Mouse (Mus musculus): Measurements from ENCODE around the gene N4bp3. TPM values are rescaled to one million over a fixed set of nuclear protein-coding genes. Genes with fewer than 3 reads are reported as not detected.
A peak's percentile ranks its signal among the peaks of the same experiment; 100 is the strongest.

Gene N4bp3
- polyA plus RNA-seq, 1 experiment from 2014 or later: 3.2 TPM

GRCm38 (mm10) chr11:51650261-51650660 is 381 bp downstream of the N4bp3 start:
- no peaks in the 10 kb centered on the region for H3K36me3 ChIP-seq
- under 1% methylated on average over 30 of the region's 30 CpGs for whole genome bisulfite sequencing (ENCODE audit: insufficient replicate concordance)
- H3K27me3 ChIP-seq: peaks cover 57% of the 10 kb centered on the region
- peak overlapping the region; percentile 66 for H3K4me3 ChIP-seq (replicated peaks)
- H3K4me2 ChIP-seq: peak overlapping the region; percentile 81
- ATAC-seq (ENCODE audit: low read depth) (peak; percentile 36), DNase-seq (no peak)
- peak overlapping the region; percentile 68 for H3K9ac ChIP-seq
- H3K27ac ChIP-seq: no peak overlapping the region
- H3K4me1 ChIP-seq (replicated peaks): peaks cover 35% of the 10 kb centered on the region
- no peaks in the 10 kb centered on the region for H3K9me3 ChIP-seq (replicated peaks)

GRCm38 (mm10) chr11:51649889-51650199 is 798 bp downstream of the N4bp3 start:
- no peaks in the 10 kb centered on the region for H3K9me3 ChIP-seq (replicated peaks)
- 0 out of 2 replicates have a peak, but pooled peaks cover 2% of the 10 kb centered on the region for H3K36me3 ChIP-seq
- ATAC-seq (ENCODE audit: low read depth): no peak
- H3K4me3 ChIP-seq (replicated peaks): peak overlapping the region; percentile 66
- H3K4me2 ChIP-seq: peak overlapping the region; percentile 81
- peaks cover 35% of the 10 kb centered on the region for H3K4me1 ChIP-seq (replicated peaks)
- H3K27ac ChIP-seq: no peak overlapping the region
- no peak for DNase-seq
- H3K9ac ChIP-seq: peak overlapping the region; percentile 68
- WGBS (ENCODE audit: insufficient replicate concordance): 8% methylated on average over 7 of the region's 7 CpGs
- H3K27me3 ChIP-seq: peaks cover 58% of the 10 kb centered on the region

- Histone ChIP-seq H3K4me3 (replicated peaks) (peak overlapping the region; percentile 66), H3K4me2 (peak overlapping the region; percentile 81), H3K27ac (no peak overlapping the region), H3K36me3 (0 out of 2 replicates have a peak, but pooled peaks cover 3% of the 10 kb centered on the region), H3K4me1 (replicated peaks) (peaks cover 35% of the 10 kb centered on the region), H3K9ac (peak overlapping the region; percentile 68; the same call in 1 of the 2 replicates), H3K27me3 (peaks cover 58% of the 10 kb centered on the region), H3K9me3 (replicated peaks) (no peaks in the 10 kb centered on the region)
- no peak for DNase-seq
- ATAC-seq (ENCODE audit: low read depth): no peak
- WGBS (ENCODE audit: insufficient replicate concordance): 32% methylated on average over 11 of the region's 11 CpGs
These were observed 1.3 kb downstream of the N4bp3 start for GRCm38 (mm10) chr11:51649111-51649888.

- peaks cover 58% of the 10 kb centered on the region for H3K27me3 ChIP-seq
- ATAC-seq (ENCODE audit: low read depth) (no peak), DNase-seq (no peak)
- H3K27ac ChIP-seq: no peak overlapping the region
- H3K9me3 ChIP-seq (replicated peaks): no peaks in the 10 kb centered on the region
- WGBS (ENCODE audit: insufficient replicate concordance): 38% methylated on average over 3 of the region's 3 CpGs
- H3K4me2 ChIP-seq: no peak overlapping the region
- peak overlapping the region; percentile 17; the same call in 1 of the 2 replicates for H3K9ac ChIP-seq
- 0 out of 2 replicates have a peak, but pooled peaks cover 3% of the 10 kb centered on the region for H3K36me3 ChIP-seq
- H3K4me1 ChIP-seq (replicated peaks): peaks cover 39% of the 10 kb centered on the region
- H3K4me3 ChIP-seq (replicated peaks): no peak overlapping the region
These were observed 2.1 kb downstream of the N4bp3 start for GRCm38 (mm10) chr11:51648566-51648965.

GRCm38 (mm10) chr11:51646751-51647667 is 3.6 kb downstream of the N4bp3 start:
- H3K9ac ChIP-seq: no peak overlapping the region
- peaks cover 42% of the 10 kb centered on the region for H3K4me1 ChIP-seq (replicated peaks)
- no peaks in the 10 kb centered on the region for H3K9me3 ChIP-seq (replicated peaks)
- H3K4me3 ChIP-seq (replicated peaks): no peak overlapping the region
- 42% methylated on average over 15 of the region's 15 CpGs for WGBS (ENCODE audit: insufficient replicate concordance)
- peak overlapping the region; percentile 20; the same call in 1 of the 2 replicates for H3K27ac ChIP-seq
- ATAC-seq (ENCODE audit: low read depth): no peak
- 0 out of 2 replicates have a peak, but pooled peaks cover 3% of the 10 kb centered on the region for H3K36me3 ChIP-seq
- peaks cover 50% of the 10 kb centered on the region for H3K27me3 ChIP-seq
- DNase-seq: no peak
- no peak overlapping the region for H3K4me2 ChIP-seq

GRCm38 (mm10) chr11:51646245-51646644 is 4.4 kb downstream of the N4bp3 start:
- Histone ChIP-seq H3K4me3 (replicated peaks) (no peak overlapping the region), H3K27me3 (peaks cover 43% of the 10 kb centered on the region), H3K9ac (no peak overlapping the region)

GRCm38 (mm10) chr11:51645293-51645692 is 5.3 kb downstream of the N4bp3 start:
- no peak for ATAC-seq (ENCODE audit: low read depth)
- Histone ChIP-seq H3K27ac (no peak overlapping the region), H3K4me3 (replicated peaks) (no peak overlapping the region), H3K4me1 (replicated peaks) (peaks cover 32% of the 10 kb centered on the region), H3K9me3 (replicated peaks) (no peaks in the 10 kb centered on the region), H3K36me3 (0 out of 2 replicates have a peak, but pooled peaks cover 3% of the 10 kb centered on the region), H3K27me3 (peaks cover 33% of the 10 kb centered on the region), H3K9ac (no peak overlapping the region), H3K4me2 (no peak overlapping the region)
- DNase-seq: no peak
- WGBS (ENCODE audit: insufficient replicate concordance): 84% methylated on average over 13 of the region's 13 CpGs

More at GRCm38 (mm10) chr11:51646245-51646644, 4.4 kb downstream of the N4bp3 start:
- DNase-seq: no peak
- H3K27ac ChIP-seq: no peak overlapping the region
- no peak overlapping the region for H3K4me2 ChIP-seq
- ATAC-seq (ENCODE audit: low read depth): no peak
- no peaks in the 10 kb centered on the region for H3K9me3 ChIP-seq (replicated peaks)
- 0 out of 2 replicates have a peak, but pooled peaks cover 3% of the 10 kb centered on the region for H3K36me3 ChIP-seq
- WGBS (ENCODE audit: insufficient replicate concordance): 58% methylated on average over 7 of the region's 7 CpGs
- H3K4me1 ChIP-seq (replicated peaks): peaks cover 42% of the 10 kb centered on the region

GRCm38 (mm10) chr11:51644217-51644616 is 6.4 kb downstream of the N4bp3 start:
- ATAC-seq (ENCODE audit: low read depth) (no peak), DNase-seq (no peak)
- Histone ChIP-seq H3K9ac (no peak overlapping the region), H3K4me1 (replicated peaks) (peaks cover 22% of the 10 kb centered on the region), H3K4me3 (replicated peaks) (no peak overlapping the region), H3K27me3 (peaks cover 22% of the 10 kb centered on the region), H3K9me3 (replicated peaks) (no peaks in the 10 kb centered on the region), H3K36me3 (0 out of 2 replicates have a peak, but pooled peaks cover 3% of the 10 kb centered on the region), H3K27ac (no peak overlapping the region), H3K4me2 (no peak overlapping the region; the same call in 1 of the 2 replicates)
- 38% methylated on average over 16 of the region's 16 CpGs for WGBS (ENCODE audit: insufficient replicate concordance)

- H3K4me3 ChIP-seq (replicated peaks): no peak overlapping the region
- no peak overlapping the region; the same call in 1 of the 2 replicates for H3K4me2 ChIP-seq
- DNase-seq (no peak), ATAC-seq (ENCODE audit: low read depth) (no peak)
- H3K4me1 ChIP-seq (replicated peaks): peaks cover 18% of the 10 kb centered on the region
- no peak overlapping the region for H3K9ac ChIP-seq
- 52% methylated on average over 15 of the region's 15 CpGs for WGBS (ENCODE audit: insufficient replicate concordance)
- 0 out of 2 replicates have a peak, but pooled peaks cover 3% of the 10 kb centered on the region for H3K36me3 ChIP-seq
- no peaks in the 10 kb centered on the region for H3K9me3 ChIP-seq (replicated peaks)
- no peak overlapping the region for H3K27ac ChIP-seq
- H3K27me3 ChIP-seq: peaks cover 18% of the 10 kb centered on the region
These were observed 6.9 kb downstream of the N4bp3 start for GRCm38 (mm10) chr11:51643761-51644160.

GRCm38 (mm10) chr11:51643202-51643601 is 7.4 kb downstream of the N4bp3 start:
- 61% methylated on average over 9 of the region's 9 CpGs for WGBS (ENCODE audit: insufficient replicate concordance)
- ATAC-seq (ENCODE audit: low read depth) (no peak), DNase-seq (no peak)
- H3K27me3 ChIP-seq: peaks cover 12% of the 10 kb centered on the region
- H3K4me3 ChIP-seq (replicated peaks): no peak overlapping the region
- H3K9me3 ChIP-seq (replicated peaks): no peaks in the 10 kb centered on the region
- H3K4me1 ChIP-seq (replicated peaks): peaks cover 21% of the 10 kb centered on the region
- 0 out of 2 replicates have a peak overlapping the region, but pooled peaks have one; percentile 10 for H3K9ac ChIP-seq
- H3K4me2 ChIP-seq: no peak overlapping the region
- no peak overlapping the region for H3K27ac ChIP-seq
- 0 out of 2 replicates have a peak, but pooled peaks cover 3% of the 10 kb centered on the region for H3K36me3 ChIP-seq

- no peak overlapping the region for H3K9ac ChIP-seq
- no peak overlapping the region for H3K27ac ChIP-seq
- no peak overlapping the region for H3K4me2 ChIP-seq
- no peak overlapping the region for H3K4me3 ChIP-seq (replicated peaks)
- DNase-seq: no peak
- H3K27me3 ChIP-seq: peaks cover 10% of the 10 kb centered on the region
- 0 out of 2 replicates have a peak, but pooled peaks cover 3% of the 10 kb centered on the region for H3K36me3 ChIP-seq
- WGBS (ENCODE audit: insufficient replicate concordance): 74% methylated on average over 7 of the region's 7 CpGs
- no peaks in the 10 kb centered on the region for H3K9me3 ChIP-seq (replicated peaks)
- no peak for ATAC-seq (ENCODE audit: low read depth)
- peaks cover 31% of the 10 kb centered on the region for H3K4me1 ChIP-seq (replicated peaks)
These were observed 9.9 kb downstream of the N4bp3 start for GRCm38 (mm10) chr11:51640748-51641147.
